Mouse (Mus musculus) B cell, adult 67 days (primary cell): Measurements from ENCODE around the gene Trpv1. TPM values are rescaled to one million over a fixed set of nuclear protein-coding genes. Genes with fewer than 3 reads are reported as not detected.

ENCODE experiments used
- total RNA-seq, 2 experiments: library from RNA; stranded (reverse); gene quantifications; 4 replicates each; pipeline ENCODE4 v1.2.4; 2023

Gene Trpv1
- under 1 TPM in 1 of 2 experiments, not detected in 1; 0.21 TPM for total RNA-seq

GRCm38 (mm10) chr11:73233992-73234391 is at the start of gene Trpv1:
Gene Trpv1, plus strand, starts transcription at chr11:73234292.

DNA sequence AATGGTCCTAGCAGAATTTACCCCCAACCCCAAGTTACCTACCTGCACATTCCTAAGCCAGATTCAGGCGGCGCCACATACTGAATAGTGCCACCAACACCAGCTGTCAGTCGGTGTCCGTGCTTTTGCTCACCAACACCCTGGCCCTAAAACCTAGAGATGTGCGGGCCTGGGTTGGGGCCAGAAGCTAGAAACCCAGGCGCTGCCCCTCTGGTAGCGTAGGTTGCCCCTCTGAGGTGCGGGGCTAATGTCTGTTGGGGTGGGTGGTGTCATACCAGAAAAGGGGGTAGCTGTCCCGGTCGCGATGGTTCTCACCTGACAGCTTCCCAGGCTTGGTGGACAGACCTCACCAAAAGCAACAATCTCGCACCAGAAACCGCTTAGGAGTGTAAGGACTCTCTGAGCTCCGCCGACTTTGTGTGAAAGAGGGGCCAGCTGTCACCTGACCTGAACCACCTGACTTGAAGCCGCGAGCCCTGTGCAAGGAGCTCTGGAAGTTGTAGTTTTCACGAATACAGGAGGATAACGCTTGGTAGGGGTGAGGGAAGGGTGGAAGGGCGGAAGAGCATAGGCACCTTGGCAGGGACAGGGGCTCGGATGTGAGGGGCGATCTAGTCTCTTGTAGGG is 35.4 kb upstream of the Trpv1 start, which contains the start of gene Ctns:
Gene Ctns (minus strand): TSS at position 440 of the 627 bp plus-strand sequence.

GRCm38 (mm10) chr11:73199230-73199712 is 34.8 kb upstream of the Trpv1 start, which contains the start of gene Shpk:
Gene Shpk, plus strand, starts transcription at chr11:73199460.

DNA sequence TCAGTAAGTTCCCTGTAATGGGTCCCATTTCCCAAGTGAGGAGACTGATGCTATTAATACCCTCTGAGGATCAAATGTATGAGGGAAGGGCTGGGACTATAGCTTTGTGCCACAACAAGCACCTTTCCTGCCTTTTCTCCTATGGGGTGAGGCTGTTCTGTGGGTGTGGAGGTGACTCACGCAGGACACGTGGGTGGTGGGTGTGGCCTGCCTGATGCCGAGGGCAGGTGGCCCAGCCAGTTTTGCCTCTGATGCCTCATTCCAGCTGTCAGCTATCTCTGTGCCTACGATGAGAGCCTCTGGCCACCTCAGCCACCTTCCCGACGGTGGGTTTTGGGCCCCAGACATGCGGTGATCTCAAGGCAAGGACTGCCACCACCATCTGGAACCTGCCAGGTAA is 33.2 kb downstream of the Trpv1 start, which contains the start of gene Trpv3:
Gene Trpv3 (plus strand): TSS at position 122 of the 400 bp plus-strand sequence.

Other genes with a start within 250 kb of the Trpv1 start
- 1 to 10 TPM; 2.7 to 3.0 TPM for gene P2rx1, start 235.2 kb upstream of the Trpv1 start, total RNA-seq
- 1 to 10 TPM; 2.7 to 3.0 TPM for gene Camkk1, start 215.3 kb upstream of the Trpv1 start, total RNA-seq
- 10 to 100 TPM; 21.1 to 22.5 TPM for gene Ncbp3, start 186.5 kb upstream of the Trpv1 start, total RNA-seq
- gene Itgae, start 143.7 kb upstream of the Trpv1 start, total RNA-seq, result under 1 TPM; 0.15 to 0.32 TPM
- 1 to 10 TPM; 3.4 to 4.6 TPM for gene Haspin, start 96.0 kb upstream of the Trpv1 start, total RNA-seq
- gene P2rx5, start 73.9 kb upstream of the Trpv1 start, total RNA-seq, result not detected
- gene Emc6, start 57.3 kb upstream of the Trpv1 start, total RNA-seq, result 10 to 100 TPM; 42.3 to 46.3 TPM
- gene Tax1bp3, start 57.2 kb upstream of the Trpv1 start, total RNA-seq, result 1 to 10 TPM; 6.8 to 7.4 TPM
- 10 to 100 TPM; 22.2 to 25.9 TPM for gene Ctns, start 35.2 kb upstream of the Trpv1 start, total RNA-seq
- 1 to 10 TPM; 2.9 to 3.6 TPM for gene Shpk, start 34.8 kb upstream of the Trpv1 start, total RNA-seq
- not detected for gene Trpv3, start 33.1 kb downstream of the Trpv1 start, total RNA-seq
- not detected for gene Aspa, start 95.3 kb downstream of the Trpv1 start, total RNA-seq
- not detected for gene Gm49340, start 95.4 kb downstream of the Trpv1 start, total RNA-seq
- not detected for gene Spata22, start 95.4 kb downstream of the Trpv1 start, total RNA-seq
- not detected for gene Olfr20, start 116.5 kb downstream of the Trpv1 start, total RNA-seq
- gene Olfr376, start 137.0 kb downstream of the Trpv1 start, total RNA-seq, result not detected
- not detected for gene Olfr1, start 165.3 kb downstream of the Trpv1 start, total RNA-seq
- not detected for gene Olfr378, start 194.2 kb downstream of the Trpv1 start, total RNA-seq
- gene Olfr380, start 223.2 kb downstream of the Trpv1 start, total RNA-seq, result not detected